Mouse (Mus musculus) liver, embryonic 11.5 days (tissue): ENCODE data around the gene Upk1b. TPM values are rescaled to one million over a fixed set of nuclear protein-coding genes. Genes with fewer than 3 reads are reported as not detected.

Experiments used
- ATAC-seq: fragments of 200-750 bp; cut with Nextera tagmentation; replicated peaks from 2 replicates; pipeline ENCODE4 v1.8.0; 2017; ENCODE audit warnings: moderate number of reproducible peaks, mild to moderate bottlenecking, moderate TSS enrichment, moderate library complexity; ENCODE audit not compliant: low FRiP score
- DNase-seq: peaks from one replicate; pipeline ENCODE4 v3.0.0-alpha.2; 2017; ENCODE audit warnings: low spot score
- H3K27ac ChIP-seq: fragments of 300-500 bp; sonication (generic); 2 replicates; pipeline ENCODE4 v1.5.1; 2014; ENCODE audit warnings: mild to moderate bottlenecking, low read depth, low read length, control low read depth
- H3K27me3 ChIP-seq: fragments of 300-500 bp; sonication (generic); replicated peaks from 2 replicates; pipeline ENCODE4 v1.6.1; 2014; ENCODE audit warnings: low read length, mixed read lengths; ENCODE audit not compliant: control insufficient read depth, insufficient read depth
- H3K36me3 ChIP-seq: fragments of 300-500 bp; sonication (generic); 2 replicates; pipeline ENCODE4 v1.6.1; 2014; ENCODE audit warnings: mild to moderate bottlenecking, low read length, moderate library complexity, mixed read lengths; ENCODE audit not compliant: control insufficient read depth, insufficient read depth
- H3K4me1 ChIP-seq: fragments of 300-500 bp; sonication (generic); replicated peaks from 2 replicates; pipeline ENCODE4 v1.6.1; 2014; ENCODE audit warnings: low read length, mixed read lengths; ENCODE audit not compliant: control insufficient read depth, insufficient read depth
- H3K4me2 ChIP-seq: fragments of 300-500 bp; sonication (generic); 2 replicates; pipeline ENCODE4 v1.6.1; 2014; ENCODE audit warnings: mild to moderate bottlenecking, control low read depth, moderate library complexity
- H3K4me3 ChIP-seq: fragments of 300-500 bp; sonication (generic); 2 replicates; pipeline ENCODE4 v1.5.1; 2014; ENCODE audit warnings: low read depth, low read length, control low read depth
- H3K9ac ChIP-seq: fragments of 300-500 bp; sonication (generic); 2 replicates; pipeline ENCODE4 v1.6.1; 2014; ENCODE audit warnings: low read depth, low read length, control low read depth
- H3K9me3 ChIP-seq: fragments of 300-500 bp; sonication (generic); 2 replicates; pipeline ENCODE4 v1.6.1; 2016; ENCODE audit warnings: low read length, inconsistent platforms, mixed read lengths; ENCODE audit not compliant: control insufficient read depth
- WGBS: fragments of 180-500 bp; shearing (Covaris S2); extraction: QIAGEN DNeasy Blood & Tissue Kit; methylation state at CpG from one replicate; pipeline ENCODE4 v1.1.7; 2014; 5-methylcytosine and 5-hydroxymethylcytosine counted together
- polyA plus RNA-seq: library from polyadenylated mRNA; unstranded; fragments of >200 nt; fragmentation: Nextera tagmentation; extraction: Ambion mirVana; gene quantifications from 2 replicates; pipeline ENCODE4 v1.2.1, GENCODE M21; 2014

Upk1b gene
- polyA plus RNA-seq, 1 experiment from 2014 or later, result 5.3 TPM

DNA sequence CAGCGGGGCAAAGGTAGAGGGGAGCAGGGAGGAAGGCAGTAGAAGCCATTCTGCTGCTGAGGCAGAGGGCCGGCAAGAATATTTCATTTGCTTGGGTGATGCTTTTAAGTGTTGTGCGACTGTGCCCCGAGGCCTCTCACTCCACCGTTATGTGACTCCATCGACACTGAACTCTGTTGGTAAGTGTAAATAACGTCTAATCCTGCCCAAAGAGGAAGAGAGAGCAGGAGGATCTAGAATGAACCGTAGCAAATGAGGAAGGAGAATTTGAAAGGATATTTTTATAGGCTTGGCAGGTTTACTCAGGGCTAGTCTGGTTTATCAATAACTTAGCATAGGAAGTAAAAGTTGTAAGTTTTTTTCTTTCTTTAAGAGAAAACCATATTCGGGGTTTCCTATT lies 30.6 kb downstream of the Upk1b start:
- Histone ChIP-seq H3K27ac (no peak overlapping the region), H3K36me3 (no peaks in the 10 kb centered on the region), H3K27me3 (peaks cover 6% of the 10 kb centered on the region; the same call in 1 of the 2 replicates), H3K4me1 (no peaks in the 10 kb centered on the region), H3K4me2 (no peak overlapping the region), H3K9me3 (no peaks in the 10 kb centered on the region), H3K9ac (no peak overlapping the region), H3K4me3 (no peak overlapping the region)
- WGBS, result 73% methylated on average over 9 of the region's 9 CpGs
- ATAC-seq (no peak), DNase-seq (no peak)

DNA sequence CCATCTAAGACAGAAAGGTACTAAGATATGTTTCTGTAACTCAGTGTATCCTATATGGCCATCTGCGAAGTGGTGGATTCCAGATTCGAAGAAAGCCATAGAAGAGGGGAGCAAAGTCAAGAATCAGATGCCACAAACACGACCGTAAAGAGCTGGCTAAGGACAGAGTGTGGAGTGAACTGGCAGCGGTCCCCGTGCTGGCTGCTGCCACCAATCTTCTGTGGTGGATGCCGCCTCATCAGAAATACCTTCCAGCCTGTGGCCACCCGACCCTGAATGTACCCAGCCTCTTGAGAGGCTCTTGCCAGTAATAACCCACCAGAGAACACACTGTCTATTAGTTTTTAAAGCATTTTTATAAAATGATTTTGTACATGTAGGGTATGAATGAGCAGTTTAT lies 31.7 kb downstream of the Upk1b start:
- ATAC-seq (no peak), DNase-seq (no peak)
- WGBS, result 92% methylated on average over 8 of the region's 8 CpGs
- no peak overlapping the region for H3K4me2 ChIP-seq
- no peaks in the 10 kb centered on the region for H3K36me3 ChIP-seq
- no peak overlapping the region for H3K9ac ChIP-seq
- no peaks in the 10 kb centered on the region for H3K9me3 ChIP-seq
- peaks cover 6% of the 10 kb centered on the region; the same call in 1 of the 2 replicates for H3K27me3 ChIP-seq
- no peak overlapping the region for H3K4me3 ChIP-seq
- no peak overlapping the region for H3K27ac ChIP-seq
- H3K4me1 ChIP-seq, result no peaks in the 10 kb centered on the region

DNA sequence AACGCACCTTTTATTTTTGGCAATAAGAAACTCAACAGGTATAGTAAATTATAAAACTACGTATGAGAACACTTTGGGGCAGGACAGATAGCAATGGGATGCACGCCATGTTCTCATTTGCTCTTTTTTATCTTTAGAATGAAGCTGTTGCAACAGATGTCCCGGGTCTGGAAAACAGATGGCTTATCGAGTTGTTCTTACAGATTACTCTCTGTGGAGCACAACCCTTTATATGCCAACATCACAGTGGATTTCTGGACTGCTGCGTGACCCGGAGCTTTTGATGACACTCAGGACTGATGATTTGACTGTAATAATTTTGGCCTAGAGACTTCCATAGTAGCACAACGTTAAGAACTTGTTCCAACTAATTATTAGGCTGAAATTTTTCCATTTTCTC lies 32.4 kb downstream of the Upk1b start:
- H3K9ac ChIP-seq, result no peak overlapping the region
- WGBS, result 80% methylated on average over 8 of the region's 8 CpGs

GRCm38 (mm10) chr16:38766671-38767070 lies 33.5 kb downstream of the Upk1b start:
- ATAC-seq, result no peak
- H3K9ac ChIP-seq, result no peak overlapping the region
- no peak overlapping the region for H3K27ac ChIP-seq
- WGBS, result 60% methylated on average over 3 of the region's 3 CpGs
- H3K4me1 ChIP-seq, result no peaks in the 10 kb centered on the region
- no peaks in the 10 kb centered on the region for H3K9me3 ChIP-seq
- H3K4me2 ChIP-seq, result no peak overlapping the region
- H3K4me3 ChIP-seq, result no peak overlapping the region
- H3K36me3 ChIP-seq, result no peaks in the 10 kb centered on the region
- peaks cover 4% of the 10 kb centered on the region; the same call in 1 of the 2 replicates for H3K27me3 ChIP-seq
- DNase-seq, result no peak

More for the DNA sequence above, 32.4 kb downstream of the Upk1b start:
- Histone ChIP-seq H3K4me2 (no peak overlapping the region), H3K27me3 (peaks cover 6% of the 10 kb centered on the region; the same call in 1 of the 2 replicates), H3K4me3 (no peak overlapping the region), H3K36me3 (no peaks in the 10 kb centered on the region), H3K4me1 (no peaks in the 10 kb centered on the region), H3K27ac (no peak overlapping the region), H3K9me3 (no peaks in the 10 kb centered on the region)
- ATAC-seq (no peak), DNase-seq (no peak)

GRCm38 (mm10) chr16:38763508-38763907 lies 36.6 kb downstream of the Upk1b start:
- Histone ChIP-seq H3K4me3 (no peak overlapping the region), H3K27ac (no peak overlapping the region), H3K4me2 (no peak overlapping the region), H3K9ac (no peak overlapping the region), H3K27me3 (peaks cover 3% of the 10 kb centered on the region; the same call in 1 of the 2 replicates), H3K36me3 (no peaks in the 10 kb centered on the region), H3K9me3 (no peaks in the 10 kb centered on the region), H3K4me1 (no peaks in the 10 kb centered on the region)
- no peak; the same call in 1 of the 2 replicates for ATAC-seq
- no peak for DNase-seq
- 55% methylated on average over 4 of the region's 4 CpGs for WGBS

DNA sequence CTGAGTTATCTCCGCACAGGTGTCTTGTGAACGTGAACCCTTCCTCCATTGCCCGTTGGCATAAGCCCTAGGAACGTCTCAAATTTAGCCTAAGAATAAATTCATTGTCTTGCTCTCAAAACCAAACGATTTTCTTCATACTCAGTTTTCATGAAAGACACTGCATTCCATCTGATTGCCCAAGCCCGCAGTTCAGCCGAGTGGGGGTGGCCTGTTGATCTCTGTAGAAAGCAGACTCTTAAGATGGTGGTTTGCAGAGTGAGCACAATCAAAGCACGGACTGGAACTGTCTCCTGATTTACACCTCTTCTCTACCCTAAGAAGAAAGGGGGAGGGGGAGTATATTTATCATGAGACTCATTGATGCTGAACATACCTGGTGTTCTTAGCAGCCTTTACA lies 37.7 kb downstream of the Upk1b start:
- Histone ChIP-seq H3K9ac (no peak overlapping the region), H3K27me3 (peaks cover 3% of the 10 kb centered on the region; the same call in 1 of the 2 replicates), H3K4me2 (no peak overlapping the region), H3K36me3 (no peaks in the 10 kb centered on the region), H3K9me3 (no peaks in the 10 kb centered on the region), H3K4me3 (no peak overlapping the region), H3K27ac (no peak overlapping the region), H3K4me1 (no peaks in the 10 kb centered on the region)
- no peak for ATAC-seq
- DNase-seq, result no peak
- 87% methylated on average over 8 of the region's 8 CpGs for WGBS

GRCm38 (mm10) chr16:38761972-38762371 lies 38.2 kb downstream of the Upk1b start:
- H3K27ac ChIP-seq, result no peak overlapping the region
- H3K36me3 ChIP-seq, result no peaks in the 10 kb centered on the region
- DNase-seq, result no peak
- H3K9me3 ChIP-seq, result no peaks in the 10 kb centered on the region
- ATAC-seq, result no peak
- H3K4me2 ChIP-seq, result no peak overlapping the region
- H3K27me3 ChIP-seq, result peaks cover 3% of the 10 kb centered on the region; the same call in 1 of the 2 replicates
- H3K9ac ChIP-seq, result no peak overlapping the region
- WGBS, result 88% methylated on average over 5 of the region's 5 CpGs
- no peak overlapping the region for H3K4me3 ChIP-seq
- H3K4me1 ChIP-seq, result no peaks in the 10 kb centered on the region

DNA sequence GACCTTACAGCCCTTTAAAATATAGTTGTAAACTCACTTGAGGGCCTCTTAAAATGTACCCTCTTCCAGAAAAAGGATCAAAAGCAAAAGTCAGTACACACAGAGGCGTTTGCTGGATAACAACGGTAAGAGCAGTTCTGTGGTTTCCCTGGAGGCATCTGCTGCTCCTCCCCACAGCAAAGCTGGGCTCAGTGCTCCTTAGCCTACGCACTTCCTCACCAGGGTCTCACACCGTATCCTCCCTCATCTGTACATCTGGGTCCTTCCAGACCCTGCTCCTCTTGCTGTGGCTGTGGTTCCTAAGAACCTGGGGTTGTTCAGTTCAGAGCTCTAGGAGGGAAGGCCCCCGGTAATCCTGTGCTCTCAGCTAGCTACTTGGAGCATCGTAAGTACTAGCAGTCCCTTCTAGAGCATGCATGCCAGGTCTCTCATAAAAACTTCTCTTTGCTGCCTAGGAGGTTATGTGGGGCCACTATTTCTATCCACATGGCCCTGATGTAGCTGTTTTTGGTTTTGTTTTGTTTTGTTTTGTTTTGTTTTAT lies 39.2 kb downstream of the Upk1b start:
- Histone ChIP-seq H3K9ac (no peak overlapping the region), H3K27me3 (peaks cover 3% of the 10 kb centered on the region; the same call in 1 of the 2 replicates), H3K4me1 (peaks cover 8% of the 10 kb centered on the region), H3K4me3 (no peak overlapping the region), H3K36me3 (no peaks in the 10 kb centered on the region), H3K9me3 (no peaks in the 10 kb centered on the region), H3K27ac (no peak overlapping the region), H3K4me2 (no peak overlapping the region)
- ATAC-seq (no peak), DNase-seq (no peak)
- 73% methylated on average over 6 of the region's 6 CpGs for WGBS

DNA sequence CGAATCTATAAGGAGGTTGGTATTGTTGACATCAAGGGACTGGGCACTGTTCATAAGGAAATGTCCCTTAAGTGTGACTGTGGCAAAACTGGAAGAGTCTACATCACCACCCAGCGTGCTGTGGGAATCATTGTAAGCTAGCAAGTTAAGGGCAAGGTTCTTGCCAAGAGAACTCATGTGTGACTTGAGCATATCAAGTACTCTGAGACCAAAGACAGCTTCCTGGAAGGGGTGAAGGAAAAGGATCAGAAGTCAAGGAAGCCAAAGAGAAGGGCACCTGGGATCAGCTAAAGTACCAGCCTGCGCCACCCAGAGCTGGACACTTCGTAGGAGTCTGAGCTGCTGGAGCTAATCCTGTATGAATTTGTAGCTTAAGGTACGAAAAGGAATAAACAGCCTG lies 39.9 kb downstream of the Upk1b start:
- no peak overlapping the region for H3K9ac ChIP-seq
- no peaks in the 10 kb centered on the region for H3K9me3 ChIP-seq
- peaks cover 3% of the 10 kb centered on the region; the same call in 1 of the 2 replicates for H3K27me3 ChIP-seq
- no peak for DNase-seq
- H3K36me3 ChIP-seq, result no peaks in the 10 kb centered on the region
- no peak for ATAC-seq
- WGBS, result 91% methylated on average over 5 of the region's 5 CpGs
- H3K4me3 ChIP-seq, result no peak overlapping the region
- peaks cover 9% of the 10 kb centered on the region for H3K4me1 ChIP-seq
- no peak overlapping the region for H3K27ac ChIP-seq
- H3K4me2 ChIP-seq, result no peak overlapping the region
